Mouse (Mus musculus): ENCODE results near the gene Pga5. TPM values are rescaled to one million over a fixed set of nuclear protein-coding genes. Genes with fewer than 3 reads are reported as not detected.
A peak's percentile ranks its signal among the peaks of the same experiment; 100 is the strongest.

The Pga5 gene
- polyA plus RNA-seq, 1 experiment = not detected

DNA sequence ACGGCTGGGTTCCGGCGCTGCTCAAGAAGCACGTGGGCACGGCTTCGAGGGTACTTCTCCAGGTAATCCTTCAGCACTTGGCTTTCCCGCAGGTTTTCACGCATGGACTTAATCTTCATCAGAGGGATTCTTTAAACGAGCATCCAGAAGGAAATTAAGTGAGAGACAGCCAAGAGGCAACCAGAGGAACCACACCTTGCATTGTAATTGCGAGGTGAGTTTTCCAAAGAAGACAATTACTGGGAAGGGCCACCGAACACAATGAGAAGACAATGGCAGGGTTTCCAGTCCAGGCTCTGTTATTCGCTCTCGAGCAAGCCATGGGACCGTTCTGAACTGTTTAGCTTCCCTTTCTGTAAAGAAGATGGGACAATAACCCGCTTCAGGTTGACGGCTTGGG lies 1.2 kb downstream of the Pga5 start:
- Histone ChIP-seq H3K27ac (ENCODE audit: insufficient read depth, low read length) (no peak overlapping the region), H3K4me3 (ENCODE audit: extremely low read depth, insufficient read depth, insufficient read length) (no peak overlapping the region), H3K36me3 (ENCODE audit: control insufficient read depth, insufficient read depth, low read length) (no peaks in the 10 kb centered on the region), H3K4me1 (ENCODE audit: control insufficient read depth, insufficient read depth, insufficient read length) (no peaks in the 10 kb centered on the region), H3K27me3 (ENCODE audit: control insufficient read depth, insufficient read depth, low read length) (no peaks in the 10 kb centered on the region)
- 85% methylated on average over 16 of the region's 16 CpGs for WGBS
- TF ChIP-seq CTCF (IDR thresholded peaks at IDR 0.05; ENCODE audit: extremely low read depth, insufficient read depth, insufficient read length, insufficient replicate concordance) (no peak), POLR2A (IDR thresholded peaks at IDR 0.05; ENCODE audit: low read depth, low read length) (no peak)
- DNase-seq (ENCODE audit: low read depth in 1 of 2, low spot score in 2 of 2) = no peak

DNA sequence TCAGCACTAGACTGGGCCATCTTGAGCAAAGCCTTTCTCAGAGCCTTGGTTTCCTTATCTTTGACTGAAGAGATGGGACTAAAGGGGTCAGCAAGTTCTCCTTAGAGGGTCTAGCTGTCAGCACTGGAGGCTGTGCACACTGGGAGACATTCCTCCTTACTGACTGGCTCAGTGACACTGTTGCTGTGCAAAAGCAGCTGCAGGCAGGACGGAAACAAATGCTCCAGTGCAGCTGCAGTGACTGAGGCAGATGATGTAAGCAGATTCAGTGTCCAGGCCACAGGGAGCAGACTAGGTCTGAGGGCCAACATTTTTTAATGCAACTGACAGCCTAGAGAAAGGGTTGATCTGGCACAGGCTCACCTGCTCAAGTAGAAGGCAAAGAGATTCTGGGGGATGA lies 4.6 kb downstream of the Pga5 start:
- Histone ChIP-seq H3K27ac (ENCODE audit: insufficient read depth, low read length) (no peak overlapping the region), H3K27me3 (ENCODE audit: control insufficient read depth, insufficient read depth, low read length) (no peaks in the 10 kb centered on the region), H3K4me1 (ENCODE audit: control insufficient read depth, insufficient read depth, insufficient read length) (no peaks in the 10 kb centered on the region), H3K36me3 (ENCODE audit: control insufficient read depth, insufficient read depth, low read length) (no peaks in the 10 kb centered on the region), H3K4me3 (ENCODE audit: extremely low read depth, insufficient read depth, insufficient read length) (no peak overlapping the region)
- no peak for DNase-seq (ENCODE audit: low read depth in 1 of 2, low spot score in 2 of 2)
- no peak for TF ChIP-seq CTCF (IDR thresholded peaks at IDR 0.05; ENCODE audit: extremely low read depth, insufficient read depth, insufficient read length, insufficient replicate concordance)
- TF ChIP-seq POLR2A (IDR thresholded peaks at IDR 0.05; ENCODE audit: low read depth, low read length) = no peak
- WGBS = 82% methylated on average over 1 of the region's 1 CpGs

GRCm38 (mm10) chr19:10671854-10672417 lies 5.9 kb downstream of the Pga5 start:
- Histone ChIP-seq H3K36me3 (ENCODE audit: control insufficient read depth, insufficient read depth, low read length) (no peaks in the 10 kb centered on the region), H3K4me1 (ENCODE audit: control insufficient read depth, insufficient read depth, insufficient read length) (no peaks in the 10 kb centered on the region), H3K4me3 (ENCODE audit: extremely low read depth, insufficient read depth, insufficient read length) (no peak overlapping the region), H3K27ac (ENCODE audit: insufficient read depth, low read length) (no peak overlapping the region), H3K27me3 (ENCODE audit: control insufficient read depth, insufficient read depth, low read length) (no peaks in the 10 kb centered on the region)
- no peak for DNase-seq (ENCODE audit: low read depth in 1 of 2, low spot score in 2 of 2)
- WGBS = 89% methylated on average over 9 of the region's 9 CpGs
- TF ChIP-seq POLR2A (IDR thresholded peaks at IDR 0.05; ENCODE audit: low read depth, low read length) = no peak
- TF ChIP-seq CTCF (IDR thresholded peaks at IDR 0.05; ENCODE audit: extremely low read depth, insufficient read depth, insufficient read length, insufficient replicate concordance) = no peak

DNA sequence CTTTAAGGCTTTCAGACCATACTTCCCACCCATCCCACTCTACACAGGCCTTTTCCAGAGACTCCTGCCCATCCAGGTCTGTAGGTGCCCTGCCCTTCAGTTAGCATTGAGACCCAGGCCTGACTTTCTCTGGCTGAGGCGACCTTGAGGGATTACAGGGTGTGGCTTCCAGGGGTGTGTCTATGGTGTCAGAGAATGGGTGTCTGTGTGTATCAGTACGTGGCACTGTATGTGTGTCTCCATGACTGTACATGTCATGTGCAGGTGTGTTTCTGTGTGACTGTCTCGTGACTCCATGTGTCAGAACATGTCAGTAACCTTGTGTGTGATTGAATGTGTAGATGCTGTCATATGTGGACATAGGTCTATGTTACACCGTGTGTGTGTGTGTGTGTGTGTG lies 6.6 kb downstream of the Pga5 start:
- Histone ChIP-seq H3K4me3 (ENCODE audit: extremely low read depth, insufficient read depth, insufficient read length) (no peak overlapping the region), H3K27ac (ENCODE audit: insufficient read depth, low read length) (no peak overlapping the region), H3K27me3 (ENCODE audit: control insufficient read depth, insufficient read depth, low read length) (no peaks in the 10 kb centered on the region), H3K4me1 (ENCODE audit: control insufficient read depth, insufficient read depth, insufficient read length) (no peaks in the 10 kb centered on the region), H3K36me3 (ENCODE audit: control insufficient read depth, insufficient read depth, low read length) (no peaks in the 10 kb centered on the region)
- WGBS = 80% methylated on average over 4 of the region's 4 CpGs
- no peak for DNase-seq (ENCODE audit: low read depth in 1 of 2, low spot score in 2 of 2)
- no peak for TF ChIP-seq POLR2A (IDR thresholded peaks at IDR 0.05; ENCODE audit: low read depth, low read length)
- TF ChIP-seq CTCF (IDR thresholded peaks at IDR 0.05; ENCODE audit: extremely low read depth, insufficient read depth, insufficient read length, insufficient replicate concordance) = no peak

DNA sequence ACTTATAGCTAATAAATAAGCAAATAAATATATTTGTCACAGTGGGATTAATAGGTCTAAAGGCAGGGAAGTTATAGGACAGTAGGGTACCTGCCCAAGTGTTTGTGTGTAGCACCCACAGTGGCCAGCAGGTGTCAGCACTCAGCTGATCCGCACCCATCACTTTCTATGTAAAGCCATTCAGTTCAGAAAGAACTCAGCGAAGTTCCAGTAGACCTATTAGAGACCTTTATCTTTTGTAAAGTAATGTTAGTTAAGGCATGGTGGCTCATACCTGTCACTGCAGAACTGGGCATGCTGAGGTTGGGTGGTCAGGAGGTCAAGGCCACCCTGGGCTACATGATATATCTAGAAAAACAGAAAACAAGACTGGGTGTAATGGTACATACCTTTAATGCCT lies 12.4 kb downstream of the Pga5 start:
- DNase-seq (ENCODE audit: low read depth in 1 of 2, low spot score in 2 of 2) = peak; percentile 31 to 51
- H3K27me3 ChIP-seq (ENCODE audit: control insufficient read depth, insufficient read depth, low read length) = no peaks in the 10 kb centered on the region
- TF ChIP-seq POLR2A (IDR thresholded peaks at IDR 0.05; ENCODE audit: low read depth, low read length) = no peak
- peak; percentile 74; the same call in 1 of the 2 replicates for TF ChIP-seq CTCF (IDR thresholded peaks at IDR 0.05; ENCODE audit: extremely low read depth, insufficient read depth, insufficient read length, insufficient replicate concordance)
- no peak overlapping the region for H3K4me3 ChIP-seq (ENCODE audit: extremely low read depth, insufficient read depth, insufficient read length)
- H3K36me3 ChIP-seq (ENCODE audit: control insufficient read depth, insufficient read depth, low read length) = no peaks in the 10 kb centered on the region
- WGBS = 6% methylated on average over 2 of the region's 2 CpGs
- no peak overlapping the region for H3K27ac ChIP-seq (ENCODE audit: insufficient read depth, low read length)
- no peaks in the 10 kb centered on the region for H3K4me1 ChIP-seq (ENCODE audit: control insufficient read depth, insufficient read depth, insufficient read length)

DNA sequence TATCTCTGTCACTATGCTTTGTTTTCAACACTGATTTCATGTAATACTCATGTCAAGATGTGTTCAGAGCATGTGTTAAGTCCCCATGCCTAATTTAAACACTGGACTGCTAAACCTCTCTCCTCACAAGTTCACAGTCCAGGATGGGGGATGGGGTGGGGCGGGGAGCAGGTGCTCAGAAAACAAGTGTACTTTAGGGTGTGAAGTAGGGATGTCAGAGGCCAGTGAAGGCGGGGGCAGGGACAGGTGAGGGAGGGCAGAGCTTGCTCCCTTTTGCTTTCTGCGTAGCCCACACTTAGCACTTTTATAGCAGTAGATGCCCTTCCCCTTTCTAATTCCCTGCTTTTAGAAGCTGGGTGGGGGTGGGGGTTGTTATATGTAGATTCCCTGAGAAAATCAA lies 12.8 kb downstream of the Pga5 start:
- Histone ChIP-seq H3K4me3 (ENCODE audit: extremely low read depth, insufficient read depth, insufficient read length) (no peak overlapping the region), H3K27ac (ENCODE audit: insufficient read depth, low read length) (no peak overlapping the region), H3K36me3 (ENCODE audit: control insufficient read depth, insufficient read depth, low read length) (no peaks in the 10 kb centered on the region), H3K4me1 (ENCODE audit: control insufficient read depth, insufficient read depth, insufficient read length) (no peaks in the 10 kb centered on the region), H3K27me3 (ENCODE audit: control insufficient read depth, insufficient read depth, low read length) (no peaks in the 10 kb centered on the region)
- DNase-seq (ENCODE audit: low read depth in 1 of 2, low spot score in 2 of 2) = no peak
- 65% methylated on average over 3 of the region's 3 CpGs for WGBS
- no peak for TF ChIP-seq POLR2A (IDR thresholded peaks at IDR 0.05; ENCODE audit: low read depth, low read length)
- TF ChIP-seq CTCF (IDR thresholded peaks at IDR 0.05; ENCODE audit: extremely low read depth, insufficient read depth, insufficient read length, insufficient replicate concordance) = no peak

GRCm38 (mm10) chr19:10662665-10663064 lies 15.2 kb downstream of the Pga5 start:
- Histone ChIP-seq H3K27me3 (ENCODE audit: control insufficient read depth, insufficient read depth, low read length) (no peaks in the 10 kb centered on the region), H3K36me3 (ENCODE audit: control insufficient read depth, insufficient read depth, low read length) (no peaks in the 10 kb centered on the region), H3K27ac (ENCODE audit: insufficient read depth, low read length) (no peak overlapping the region), H3K4me3 (ENCODE audit: extremely low read depth, insufficient read depth, insufficient read length) (no peak overlapping the region), H3K4me1 (ENCODE audit: control insufficient read depth, insufficient read depth, insufficient read length) (no peaks in the 10 kb centered on the region)
- TF ChIP-seq CTCF (IDR thresholded peaks at IDR 0.05; ENCODE audit: extremely low read depth, insufficient read depth, insufficient read length, insufficient replicate concordance) = no peak
- TF ChIP-seq POLR2A (IDR thresholded peaks at IDR 0.05; ENCODE audit: low read depth, low read length) = no peak
- DNase-seq (ENCODE audit: low read depth in 1 of 2, low spot score in 2 of 2) = no peak
- WGBS = 53% methylated on average over 3 of the region's 3 CpGs

Measured in spleen, adult 2 months (tissue).